Mouse (Mus musculus): ENCODE results near the gene Fam189a1.
A peak's percentile ranks its signal among the peaks of the same experiment; 100 is the strongest.

Gene Fam189a1

GRCm38 (mm10) chr7:64949910-64950770 is 206.2 kb downstream of the Fam189a1 start:
- peak; percentile 54 for DNase-seq

DNA sequence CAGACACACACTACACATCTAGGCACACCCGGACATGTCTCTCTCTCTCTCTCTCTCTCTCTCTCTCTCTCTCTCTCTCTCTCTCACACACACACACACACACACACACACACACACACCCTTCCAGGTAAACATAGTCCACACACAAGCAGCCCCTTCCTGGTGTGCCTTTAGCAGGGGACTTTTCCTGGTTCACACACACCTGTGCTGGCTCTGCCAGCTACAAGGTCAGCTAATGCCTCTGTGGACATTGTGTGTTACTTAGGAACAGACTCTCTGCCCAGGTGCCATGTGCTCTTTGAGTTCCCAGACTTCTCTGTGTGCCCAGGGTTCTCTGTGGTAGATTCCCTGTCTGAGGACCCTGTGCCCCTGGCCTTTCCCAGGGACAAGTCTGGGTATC is 206.9 kb downstream of the Fam189a1 start:
- DNase-seq = no peak

DNA sequence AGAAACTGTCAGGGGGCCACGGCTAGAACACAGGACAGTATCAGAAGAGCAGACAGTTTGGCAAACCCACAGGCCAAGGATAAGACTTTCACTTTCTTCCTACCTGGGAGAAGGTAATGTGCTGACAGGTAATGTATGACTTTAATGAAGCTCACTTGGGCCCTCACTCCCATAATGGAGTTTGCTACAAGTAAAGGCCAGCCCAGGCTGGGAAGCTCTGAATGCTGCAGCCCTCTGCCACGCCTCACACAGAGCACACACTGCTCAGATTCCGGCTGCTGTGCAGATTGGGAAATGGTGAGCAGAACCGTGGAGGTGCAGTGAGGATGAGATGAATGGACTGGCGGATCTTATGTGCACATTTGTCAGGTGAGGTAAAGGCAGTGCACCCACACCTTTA is 211.7 kb downstream of the Fam189a1 start:
- no peak for DNase-seq

- DNase-seq = no peak
Observed at GRCm38 (mm10) chr7:64944175-64944574, 212.2 kb downstream of the Fam189a1 start.

- DNase-seq = no peak
Observed at GRCm38 (mm10) chr7:64936927-64937326, 219.4 kb downstream of the Fam189a1 start.

DNA sequence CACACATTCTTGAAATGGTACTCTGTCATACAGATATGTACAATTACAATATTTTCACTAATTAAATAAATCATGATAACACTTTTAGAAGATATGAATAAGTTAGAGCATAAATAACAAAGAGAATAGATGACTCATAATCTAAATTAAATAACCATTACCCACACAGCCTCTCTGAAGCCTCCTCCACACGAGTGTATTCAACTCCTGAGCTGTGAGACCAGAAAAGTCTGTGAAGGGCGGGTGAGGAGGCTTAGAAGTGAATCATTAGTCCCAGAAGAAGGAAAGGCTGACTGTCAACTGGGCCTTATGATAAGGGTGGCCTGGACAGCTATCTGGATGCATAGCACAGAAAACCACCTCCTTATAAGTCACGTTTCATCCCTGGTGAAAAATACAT is 222.3 kb downstream of the Fam189a1 start:
- no peak for DNase-seq

GRCm38 (mm10) chr7:64930980-64931379 is 225.4 kb downstream of the Fam189a1 start:
- no peak for DNase-seq

DNA sequence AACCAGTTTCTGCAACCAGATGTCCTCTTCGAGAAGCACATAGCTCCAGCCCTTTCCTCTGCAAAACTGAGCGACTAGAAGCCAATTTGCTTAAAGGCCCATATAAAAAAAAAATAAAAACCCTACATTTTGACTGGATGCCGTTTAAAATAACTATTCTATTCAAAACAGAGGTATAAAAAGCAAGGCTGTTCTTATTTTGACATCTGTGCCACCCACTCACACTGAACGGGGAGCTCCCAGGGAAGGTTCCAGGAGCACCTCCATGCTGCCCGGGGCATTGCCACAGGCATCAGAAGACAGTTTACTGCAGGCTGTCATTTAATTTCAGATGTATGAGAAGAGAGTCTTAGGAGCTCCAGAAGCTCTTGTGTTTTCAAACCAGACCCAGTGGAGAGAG is 232.5 kb downstream of the Fam189a1 start:
- DNase-seq = no peak

GRCm38 (mm10) chr7:64921189-64921588 is 235.2 kb downstream of the Fam189a1 start:
- no peak for DNase-seq

- DNase-seq = no peak
Observed at GRCm38 (mm10) chr7:64920735-64921134, 235.6 kb downstream of the Fam189a1 start.

DNA sequence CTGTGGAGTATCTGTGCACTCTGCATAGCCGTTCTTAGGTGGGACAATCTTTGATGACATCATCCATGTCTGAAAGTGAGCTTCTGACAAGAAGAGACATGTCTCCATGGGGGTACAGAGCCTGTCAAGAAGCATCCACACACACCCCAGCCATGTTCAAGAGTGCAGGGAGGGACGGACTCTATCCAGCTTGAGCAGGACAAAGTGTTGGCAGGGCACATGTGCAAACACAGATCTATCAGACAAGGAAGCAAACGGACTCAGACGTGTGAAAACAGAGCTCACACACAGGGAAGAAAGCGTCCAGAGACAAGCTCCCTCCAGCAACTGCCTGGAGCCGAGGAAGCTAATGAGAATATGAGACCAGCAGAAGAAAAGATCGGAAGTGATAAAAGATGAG is 239.7 kb downstream of the Fam189a1 start:
- DNase-seq = no peak

- DNase-seq = no peak
Observed at GRCm38 (mm10) chr7:64915121-64915520, 241.2 kb downstream of the Fam189a1 start.

DNA sequence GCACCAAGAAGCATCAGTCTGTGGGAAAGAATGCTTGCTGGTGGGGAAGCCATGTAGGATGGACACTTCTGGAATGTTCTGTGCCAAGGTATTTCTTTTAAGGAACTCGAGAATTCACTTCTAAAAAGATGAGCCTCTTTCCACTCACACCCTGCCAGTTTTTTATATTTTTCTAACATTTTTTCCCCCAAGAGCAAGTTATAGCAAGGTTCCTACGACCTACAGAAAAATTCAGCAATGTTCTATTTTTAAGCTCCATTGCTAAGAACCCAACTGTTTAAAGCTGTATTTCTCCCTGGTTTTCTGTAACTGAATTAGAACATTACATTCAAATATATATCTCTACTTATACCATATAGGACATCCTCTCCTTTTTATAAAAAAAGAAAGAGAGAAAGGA is 244.4 kb downstream of the Fam189a1 start:
- DNase-seq = no peak

DNA sequence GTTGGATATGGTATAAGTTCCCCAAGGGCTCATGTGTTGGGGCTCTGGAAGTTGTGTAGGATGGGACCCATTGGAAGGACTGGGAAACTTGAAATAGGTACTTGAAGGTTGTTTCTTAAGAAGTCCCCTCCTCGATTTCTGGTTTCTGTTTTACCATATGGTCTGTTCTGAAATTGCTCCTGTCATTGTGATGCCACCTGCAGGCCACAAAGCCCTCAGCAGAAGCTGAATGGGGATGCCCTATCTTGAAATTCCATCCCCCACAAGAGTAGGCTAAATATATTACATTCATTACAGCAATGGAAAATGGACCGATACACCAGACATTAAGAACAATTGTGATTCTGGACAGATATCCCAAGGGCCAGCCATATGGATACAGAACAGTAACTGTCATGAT is 246.2 kb downstream of the Fam189a1 start:
- no peak for DNase-seq

DNA sequence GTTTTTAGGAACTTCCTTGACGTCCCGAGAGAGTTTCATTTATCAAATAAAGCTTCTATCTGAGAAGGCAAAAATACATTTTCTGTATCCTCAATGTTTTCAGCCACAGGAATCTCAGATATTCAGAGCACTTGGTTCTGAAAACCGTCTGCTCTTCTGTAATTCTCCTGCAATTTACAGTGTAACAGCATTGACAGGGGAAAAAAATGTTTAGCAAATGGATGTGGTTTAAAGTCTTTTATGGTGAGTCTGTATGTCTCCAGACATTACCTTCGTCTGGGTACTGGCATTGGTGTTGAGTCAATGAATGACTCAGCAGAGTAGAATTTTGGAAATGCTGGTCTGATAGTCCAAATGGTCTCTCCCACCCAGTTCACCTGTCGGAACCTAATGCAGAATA is 249.4 kb downstream of the Fam189a1 start:
- DNase-seq = no peak

- no peak for DNase-seq
Observed at GRCm38 (mm10) chr7:64905506-64905905, 250.9 kb downstream of the Fam189a1 start.

- no peak for DNase-seq
Observed at GRCm38 (mm10) chr7:64900249-64900648, 256.1 kb downstream of the Fam189a1 start.

- no peak for DNase-seq
Observed at GRCm38 (mm10) chr7:64896587-64896986, 259.8 kb downstream of the Fam189a1 start.

- peak; percentile 21 for DNase-seq
Observed at GRCm38 (mm10) chr7:64895685-64896101, 260.7 kb downstream of the Fam189a1 start.

- peak; percentile 14 for DNase-seq
Observed at GRCm38 (mm10) chr7:64891139-64891538, 265.2 kb downstream of the Fam189a1 start.

DNA sequence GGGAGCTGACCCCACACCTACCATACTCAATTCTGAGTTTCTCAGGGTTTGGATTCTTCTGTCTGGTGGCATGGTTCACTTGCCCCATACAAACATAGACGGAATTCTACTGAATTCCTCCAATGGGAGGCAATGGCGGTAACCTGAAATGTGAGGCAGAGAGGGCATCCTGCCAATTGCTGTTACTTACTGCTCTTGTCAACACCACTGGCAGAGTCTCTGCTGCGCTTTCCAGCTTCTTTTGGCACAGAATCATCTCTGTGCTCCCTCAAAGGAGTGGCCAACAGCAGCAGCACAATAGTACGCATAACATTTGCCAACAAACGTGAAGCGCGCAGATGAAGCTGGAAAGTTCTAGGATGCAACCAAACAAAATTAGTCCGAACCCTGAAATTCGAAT is 266.5 kb downstream of the Fam189a1 start:
- no peak for DNase-seq

- no peak for DNase-seq
Observed at GRCm38 (mm10) chr7:64884187-64884862, 272.0 kb downstream of the Fam189a1 start.

GRCm38 (mm10) chr7:64882243-64882642 is 274.1 kb downstream of the Fam189a1 start:
- peak; percentile 13 for DNase-seq

DNA sequence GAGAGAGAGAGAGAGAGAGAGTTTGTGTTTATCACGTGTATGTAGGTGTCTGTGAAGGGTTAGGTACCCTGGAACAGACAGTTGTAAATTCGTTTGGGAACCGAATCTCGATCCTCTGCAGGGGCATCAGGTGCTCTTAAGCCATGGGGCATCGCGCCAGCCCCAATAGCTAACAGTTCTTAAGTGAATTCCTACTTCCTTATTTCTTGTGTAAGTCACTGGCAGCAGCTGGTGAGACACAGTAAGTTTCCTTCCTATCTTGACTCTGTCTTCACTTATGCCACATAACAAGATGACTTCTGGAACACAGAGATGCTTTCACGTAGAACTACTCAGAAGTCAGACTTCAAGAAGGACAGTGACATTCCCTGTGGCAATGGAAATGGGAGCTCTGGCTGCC is 275.0 kb downstream of the Fam189a1 start:
- DNase-seq = no peak
